Mouse (Mus musculus) urinary bladder, postnatal 10 days (tissue): ENCODE results near the gene Lrrc10b.

Experiments used
- DNase-seq: peaks from one replicate; pipeline ENCODE4 v3.0.0; 2022; ENCODE audit warnings: low spot score

Gene Lrrc10b

GRCm38 (mm10) chr19:10456752-10457483 is at the start of gene Lrrc10b:
Gene Lrrc10b (minus strand): TSS chr19:10457473.
- DNase-seq: no peak

- no peak for DNase-seq
Observed at GRCm38 (mm10) chr19:10502571-10502970, 45.3 kb upstream of the Lrrc10b start.

- no peak for DNase-seq
Observed at GRCm38 (mm10) chr19:10500581-10500980, 43.3 kb upstream of the Lrrc10b start.

DNA sequence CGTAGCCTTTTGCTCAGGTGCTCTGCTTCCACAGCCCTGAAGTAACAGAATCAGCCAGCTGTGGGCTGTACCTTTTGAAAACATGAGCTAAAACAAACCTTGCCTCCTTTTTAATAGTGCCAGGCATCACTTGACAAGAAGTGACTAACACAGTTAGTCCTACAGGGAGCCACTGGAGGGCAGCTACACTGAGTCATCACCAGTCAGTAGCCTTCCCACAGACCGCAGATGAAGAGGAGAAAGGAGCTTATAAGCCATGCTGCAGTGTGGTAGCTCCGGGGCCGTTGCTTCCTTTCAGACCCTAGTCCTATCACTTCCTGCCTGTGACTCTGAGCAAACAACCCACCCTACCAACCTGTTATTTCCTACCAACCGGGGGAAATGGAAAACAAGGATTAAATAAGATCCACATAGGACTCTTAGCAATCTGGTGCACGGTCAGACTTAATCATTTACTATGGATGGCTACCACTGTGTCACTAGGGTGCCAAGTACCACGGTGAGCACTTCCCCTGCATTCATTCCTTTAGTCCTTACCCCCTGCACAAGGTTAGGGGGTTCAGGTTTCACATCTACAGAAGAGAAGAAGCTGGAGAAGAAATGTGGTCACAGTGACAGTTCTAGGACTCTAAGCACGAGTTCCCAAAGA is 40.4 kb upstream of the Lrrc10b start:
- no peak for DNase-seq

GRCm38 (mm10) chr19:10496976-10497375 is 39.7 kb upstream of the Lrrc10b start:
- no peak for DNase-seq

GRCm38 (mm10) chr19:10495670-10496069 is 38.4 kb upstream of the Lrrc10b start:
- no peak for DNase-seq

- no peak for DNase-seq
Observed at GRCm38 (mm10) chr19:10486264-10486738, 29.0 kb upstream of the Lrrc10b start.

- DNase-seq: no peak
Observed at GRCm38 (mm10) chr19:10482703-10483102, 25.4 kb upstream of the Lrrc10b start, which contains the start of gene Ppp1r32. Gene Ppp1r32 (minus strand): TSS chr19:10482928.

GRCm38 (mm10) chr19:10479541-10479940 is 22.3 kb upstream of the Lrrc10b start:
- no peak for DNase-seq

GRCm38 (mm10) chr19:10473779-10474178 is 16.5 kb upstream of the Lrrc10b start:
- no peak for DNase-seq

- DNase-seq: no peak
Observed at GRCm38 (mm10) chr19:10472958-10473357, 15.7 kb upstream of the Lrrc10b start.

GRCm38 (mm10) chr19:10469171-10469658 is 11.9 kb upstream of the Lrrc10b start:
- no peak for DNase-seq

DNA sequence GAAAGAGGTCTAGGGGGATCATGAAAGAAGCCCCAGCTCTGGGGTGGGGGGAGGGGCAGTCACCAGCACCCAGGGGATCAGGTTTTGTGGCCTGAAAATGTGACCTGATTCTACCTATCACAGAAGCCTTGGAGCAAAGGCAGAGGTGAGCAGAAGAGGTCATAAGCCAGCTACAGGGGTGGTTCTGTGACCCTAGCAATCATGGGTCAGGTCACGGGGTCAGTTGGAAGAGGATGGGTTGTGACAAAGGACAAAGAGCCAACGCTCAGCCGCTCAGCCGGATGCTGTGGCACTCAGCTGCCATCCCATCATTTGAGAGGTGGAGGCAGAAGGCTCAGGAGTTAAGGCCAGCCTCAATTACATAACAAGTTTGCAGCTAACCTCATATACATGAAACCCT is 7.2 kb upstream of the Lrrc10b start:
- DNase-seq: no peak

GRCm38 (mm10) chr19:10461584-10461983 is 4.3 kb upstream of the Lrrc10b start:
- DNase-seq: no peak

- no peak for DNase-seq
Observed at GRCm38 (mm10) chr19:10459907-10460306, 2.6 kb upstream of the Lrrc10b start.

DNA sequence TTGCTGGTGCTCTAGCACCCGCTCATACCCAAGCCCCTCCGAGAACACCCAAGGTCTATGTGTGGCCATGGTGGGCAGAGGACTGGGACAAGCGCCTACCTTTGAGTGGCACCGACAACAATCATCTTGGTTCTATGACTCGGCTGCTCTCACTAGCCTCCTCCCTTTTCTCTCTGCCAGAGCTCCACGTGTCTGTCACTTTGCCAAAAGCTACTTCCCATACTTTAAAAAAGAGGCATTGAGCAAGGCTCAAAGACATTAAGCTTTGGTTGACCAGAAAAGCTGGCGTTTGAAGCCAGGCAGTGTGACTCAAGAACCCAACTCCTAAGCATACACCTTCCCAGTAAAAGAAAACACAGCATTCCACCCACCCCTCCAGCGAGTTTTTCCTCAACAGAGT is 823 bp upstream of the Lrrc10b start:
- DNase-seq: no peak

- no peak for DNase-seq
Observed at GRCm38 (mm10) chr19:10457484-10457800, 169 bp upstream of the Lrrc10b start.

- no peak for DNase-seq
Observed at GRCm38 (mm10) chr19:10455437-10455806, 1.9 kb downstream of the Lrrc10b start.

DNA sequence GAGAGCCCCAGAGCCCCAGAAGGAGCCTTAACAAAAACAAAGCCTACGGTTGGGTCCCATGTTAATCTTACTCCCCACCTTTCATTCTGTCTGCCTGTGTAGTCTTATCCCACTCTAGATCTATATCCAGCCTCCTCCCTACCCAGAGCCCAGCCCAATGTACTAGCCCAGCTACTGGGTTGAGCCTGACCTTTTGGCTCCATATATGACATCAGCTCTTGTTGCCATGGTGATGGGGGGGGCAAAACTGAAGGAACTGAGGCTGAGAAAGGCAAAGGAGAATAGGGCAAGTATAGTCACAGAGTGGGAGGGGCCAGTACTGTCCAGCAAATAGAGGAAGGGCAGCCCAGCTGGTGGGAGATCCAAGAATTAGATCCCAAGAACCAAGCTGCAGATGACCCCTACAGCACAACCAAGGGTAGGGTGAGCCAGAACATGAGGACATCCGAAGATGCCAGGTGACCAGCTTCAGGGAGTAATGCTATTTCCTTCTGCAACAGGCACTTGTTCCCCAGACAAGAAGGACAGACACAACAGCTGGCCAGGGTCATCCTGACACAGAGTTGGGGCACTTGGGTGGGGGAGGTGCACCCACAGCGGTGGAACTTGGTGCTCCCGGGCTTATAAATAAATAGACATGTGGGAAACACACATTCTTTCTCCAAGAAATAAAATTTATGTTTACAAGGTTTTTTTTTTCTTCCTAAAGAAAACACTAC is 2.4 kb downstream of the Lrrc10b start:
- DNase-seq: no peak

GRCm38 (mm10) chr19:10449708-10450107 is 7.6 kb downstream of the Lrrc10b start:
- DNase-seq: no peak

DNA sequence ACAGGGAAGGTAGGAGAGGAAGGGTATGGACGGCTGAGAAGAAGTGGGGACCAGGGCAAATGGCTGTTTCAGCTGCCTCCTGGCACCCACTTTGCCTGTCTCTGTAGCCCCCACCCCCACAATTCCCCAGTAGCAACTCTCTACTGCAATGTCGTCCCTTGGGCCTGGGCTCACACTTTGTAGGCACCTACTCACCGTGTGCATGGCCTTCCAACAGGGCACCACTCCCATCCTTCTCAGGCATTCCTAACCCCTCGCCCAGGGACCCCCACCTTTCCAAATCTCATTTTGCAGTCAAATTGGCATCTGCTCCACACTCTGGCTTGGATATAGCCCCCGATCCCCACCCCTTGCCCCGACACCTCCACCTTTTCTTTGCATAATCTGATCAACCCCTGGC is 8.1 kb downstream of the Lrrc10b start:
- no peak for DNase-seq

- no peak for DNase-seq
Observed at GRCm38 (mm10) chr19:10448275-10448674, 9.0 kb downstream of the Lrrc10b start.
